Comparison of ENCODE assay signal across 20 mouse cellular contexts in genomic region chr4:136911804-136912203, GRCm38 (mm10). TPM values are rescaled to one million over a fixed set of nuclear protein-coding genes. Genes with fewer than 3 reads are reported as not detected.
DNase-seq lines count a peak whose midpoint lies in the region; ATAC-seq and TF ChIP-seq lines count a peak whose summit lies in the region.
"Had no signal": no experiment of that assay in that cellular context is flagged by ENCODE, and none has a peak within 500 bp of the region (broad histone marks: within the 10 kb centered on the region; RNA-seq: fewer than 3 reads in every experiment).

No protein-coding gene starts in this region.

- TF ChIP-seq CTCF in stomach, postnatal 0 days (IDR thresholded peaks at IDR 0.05; ENCODE audit: low read depth), result no peak

- H3K9me3 ChIP-seq in forebrain, embryonic 13.5 days (replicated peaks), result no peaks in the 10 kb centered on the region
- H3K9me3 ChIP-seq in limb, embryonic 10.5 days (replicated peaks), result no peaks in the 10 kb centered on the region
- no peaks in the 10 kb centered on the region for H3K9me3 ChIP-seq in neural tube, embryonic 13.5 days
- no peaks in the 10 kb centered on the region for H3K9me3 ChIP-seq in stomach, postnatal 0 days (ENCODE audit: control insufficient read depth, low read length)
- H3K9me3 ChIP-seq: embryonic facial prominence, embryonic 13.5 days; heart, embryonic 13.5 days; limb, embryonic 15.5 days had no signal

- H3K9ac ChIP-seq in forebrain, embryonic 13.5 days, result no peak overlapping the region
- H3K9ac ChIP-seq in neural tube, embryonic 13.5 days, result 0 out of 2 replicates have a peak overlapping the region, but pooled peaks have one; percentile 34
- H3K9ac ChIP-seq in stomach, postnatal 0 days (ENCODE audit: low read length), result no peak overlapping the region
- H3K9ac ChIP-seq: embryonic facial prominence, embryonic 13.5 days; heart, embryonic 13.5 days; limb, embryonic 15.5 days; liver, postnatal 0 days had no signal

- TF ChIP-seq EP300 in stomach, postnatal 0 days (optimal IDR thresholded peaks at IDR 0.05), result no peak

- whole genome bisulfite sequencing in forebrain, embryonic 13.5 days, result 49% methylated on average over 9 of the region's 9 CpGs
- 39% methylated on average over 9 of the region's 9 CpGs for WGBS in limb, embryonic 10.5 days
- 36% methylated on average over 9 of the region's 9 CpGs for WGBS in neural tube, embryonic 13.5 days
- WGBS in stomach, postnatal 0 days, result 24% methylated on average over 9 of the region's 9 CpGs

- H3K27ac ChIP-seq in forebrain, embryonic 13.5 days, result no peak overlapping the region
- no peak overlapping the region for H3K27ac ChIP-seq in limb, embryonic 10.5 days
- H3K27ac ChIP-seq in neural tube, embryonic 13.5 days (replicated peaks), result no peak overlapping the region
- no peak overlapping the region for H3K27ac ChIP-seq in stomach, postnatal 0 days (replicated peaks)
- H3K27ac ChIP-seq: embryonic facial prominence, embryonic 13.5 days; heart, embryonic 13.5 days; limb, embryonic 15.5 days had no signal

- H3K27me3 ChIP-seq in forebrain, embryonic 13.5 days, result peaks cover 63% of the 10 kb centered on the region
- H3K27me3 ChIP-seq in limb, embryonic 10.5 days (ENCODE audit: low read depth, poor library complexity, severe bottlenecking), result peaks cover 73% of the 10 kb centered on the region
- peaks cover 39% of the 10 kb centered on the region for H3K27me3 ChIP-seq in neural tube, embryonic 13.5 days
- no peaks in the 10 kb centered on the region for H3K27me3 ChIP-seq in stomach, postnatal 0 days (ENCODE audit: control insufficient read depth, insufficient read depth, low read length)

- DNase-seq in layer of hippocampus, adult 11-12 months (ENCODE audit: low spot score), result peak; percentile 32
- DNase-seq in layer of hippocampus, postnatal 36 days, result no peak
- no peak for DNase-seq in limb, embryonic 10.5 days (ENCODE audit: low spot score)
- no peak for DNase-seq in stomach, postnatal 0 days (ENCODE audit: low spot score)
- DNase-seq in thymus, postnatal 36 days, result no peak
- no peak for DNase-seq in thymus, postnatal 14 days
- DNase-seq: cerebellum, adult 11-12 months; kidney, adult 8-10 months; kidney, postnatal 4 days; liver, postnatal 0 days; lung, postnatal 36 days; right cerebral cortex, postnatal 14 days had no signal

- ATAC-seq in forebrain, embryonic 13.5 days, result no peak
- ATAC-seq in neural tube, embryonic 13.5 days (ENCODE audit: low read depth), result no peak
- ATAC-seq in stomach, postnatal 0 days (ENCODE audit: low FRiP score, low TSS enrichment), result no peak
- ATAC-seq: liver, postnatal 0 days had no signal

- no peak overlapping the region for H3K4me3 ChIP-seq in forebrain, embryonic 13.5 days
- 0 out of 2 replicates have a peak overlapping the region, but pooled peaks have one; percentile 13 for H3K4me3 ChIP-seq in limb, embryonic 10.5 days
- no peak overlapping the region for H3K4me3 ChIP-seq in neural tube, embryonic 13.5 days
- no peak overlapping the region for H3K4me3 ChIP-seq in stomach, postnatal 0 days (ENCODE audit: low read depth, low read length)
- H3K4me3 ChIP-seq: embryonic facial prominence, embryonic 13.5 days; heart, embryonic 13.5 days; limb, embryonic 15.5 days had no signal

- H3K4me1 ChIP-seq in forebrain, embryonic 13.5 days, result peaks cover 36% of the 10 kb centered on the region
- H3K4me1 ChIP-seq in limb, embryonic 10.5 days, result peaks cover 12% of the 10 kb centered on the region
- peaks cover 33% of the 10 kb centered on the region for H3K4me1 ChIP-seq in neural tube, embryonic 13.5 days (replicated peaks)
- no peaks in the 10 kb centered on the region for H3K4me1 ChIP-seq in stomach, postnatal 0 days (replicated peaks; ENCODE audit: control insufficient read depth, insufficient read depth)
- H3K4me1 ChIP-seq: limb, embryonic 15.5 days had no signal

- H3K4me2 ChIP-seq in forebrain, embryonic 13.5 days, result peak overlapping the region; percentile 42
- peak overlapping the region; percentile 38 for H3K4me2 ChIP-seq in neural tube, embryonic 13.5 days
- H3K4me2 ChIP-seq in stomach, postnatal 0 days (replicated peaks; ENCODE audit: low read depth), result no peak overlapping the region
- H3K4me2 ChIP-seq: heart, embryonic 13.5 days; limb, embryonic 15.5 days had no signal

- no peaks in the 10 kb centered on the region for H3K36me3 ChIP-seq in forebrain, embryonic 13.5 days (ENCODE audit: poor library complexity, severe bottlenecking)
- no peaks in the 10 kb centered on the region for H3K36me3 ChIP-seq in limb, embryonic 10.5 days
- H3K36me3 ChIP-seq in neural tube, embryonic 13.5 days, result no peaks in the 10 kb centered on the region
- no peaks in the 10 kb centered on the region for H3K36me3 ChIP-seq in stomach, postnatal 0 days (ENCODE audit: control insufficient read depth, insufficient read depth, low read length)
- H3K36me3 ChIP-seq: embryonic facial prominence, embryonic 13.5 days; heart, embryonic 13.5 days; limb, embryonic 15.5 days had no signal

RNA-seq across cellular contexts. Expression of gene C1qa, which starts 13.2 kb away (rescaled TPM):
- 10 to 100 TPM; 48.9 to 50.7 TPM for total RNA-seq in layer of hippocampus, postnatal 36 days (2021)
- polyA plus RNA-seq in forebrain, embryonic 13.5 days (2015; fragmentation: Nextera tagmentation; extraction: Ambion mirVana), result 10.6 and 12.0 TPM in 2 replicates
- polyA plus RNA-seq in limb, embryonic 10.5 days (2016; fragmentation: Nextera tagmentation; extraction: Ambion mirVana), result 2.4 and 3.8 TPM in 2 replicates
- polyA plus RNA-seq in neural tube, embryonic 13.5 days (2015; fragmentation: Nextera tagmentation; extraction: Ambion mirVana), result 23.2 and 28.5 TPM in 2 replicates
- polyA plus RNA-seq in stomach, postnatal 0 days (2015; fragmentation: Nextera tagmentation; extraction: Ambion mirVana), result 49.7 and 53.0 TPM in 2 replicates
- total RNA-seq: ES-E14; hematopoietic stem cell, adult 5-6 weeks had no signal
- polyA plus RNA-seq: C2C12 had no signal

RNA-seq across cellular contexts. Expression of gene C1qc, which starts 18.9 kb away (rescaled TPM):
- total RNA-seq in layer of hippocampus, postnatal 36 days (2021), result 10 to 100 TPM; 36.1 to 37.7 TPM
- 8.0 and 8.3 TPM in 2 replicates for polyA plus RNA-seq in forebrain, embryonic 13.5 days (2015; fragmentation: Nextera tagmentation; extraction: Ambion mirVana)
- polyA plus RNA-seq in limb, embryonic 10.5 days (2016; fragmentation: Nextera tagmentation; extraction: Ambion mirVana), result 2.8 and 5.9 TPM in 2 replicates
- polyA plus RNA-seq in neural tube, embryonic 13.5 days (2015; fragmentation: Nextera tagmentation; extraction: Ambion mirVana), result 24.7 and 25.5 TPM in 2 replicates
- polyA plus RNA-seq in stomach, postnatal 0 days (2015; fragmentation: Nextera tagmentation; extraction: Ambion mirVana), result 48.6 and 49.4 TPM in 2 replicates
- total RNA-seq: ES-E14 had no signal
- polyA plus RNA-seq: C2C12 had no signal

RNA-seq across cellular contexts. Expression of gene C1qb, which starts 25.8 kb away (rescaled TPM):
- 10 to 100 TPM; 47.8 to 51.2 TPM for total RNA-seq in layer of hippocampus, postnatal 36 days (2021)
- polyA plus RNA-seq in forebrain, embryonic 13.5 days (2015; fragmentation: Nextera tagmentation; extraction: Ambion mirVana), result 19.1 and 20.4 TPM in 2 replicates
- polyA plus RNA-seq in limb, embryonic 10.5 days (2016; fragmentation: Nextera tagmentation; extraction: Ambion mirVana), result 10.6 TPM in 2 replicates
- polyA plus RNA-seq in neural tube, embryonic 13.5 days (2015; fragmentation: Nextera tagmentation; extraction: Ambion mirVana), result 47.3 and 50.5 TPM in 2 replicates
- polyA plus RNA-seq in stomach, postnatal 0 days (2015; fragmentation: Nextera tagmentation; extraction: Ambion mirVana), result 79.6 and 80.6 TPM in 2 replicates
- total RNA-seq: ES-E14 had no signal
- polyA plus RNA-seq: C2C12 had no signal

RNA-seq across cellular contexts. Expression of gene Epha8, which starts 44.8 kb away (rescaled TPM):
- total RNA-seq in layer of hippocampus, postnatal 36 days (2021), result 1 to 10 TPM; 2.0 to 2.1 TPM
- 1.1 and 1.3 TPM in 2 replicates for polyA plus RNA-seq in forebrain, embryonic 13.5 days (2015; fragmentation: Nextera tagmentation; extraction: Ambion mirVana)
- 0.29 and 0.55 TPM in 2 replicates for polyA plus RNA-seq in limb, embryonic 10.5 days (2016; fragmentation: Nextera tagmentation; extraction: Ambion mirVana)
- 8.0 and 9.1 TPM in 2 replicates for polyA plus RNA-seq in neural tube, embryonic 13.5 days (2015; fragmentation: Nextera tagmentation; extraction: Ambion mirVana)
- polyA plus RNA-seq in stomach, postnatal 0 days (2015; fragmentation: Nextera tagmentation; extraction: Ambion mirVana), result 0.11 and 0.16 TPM in 2 replicates
- total RNA-seq: hematopoietic stem cell, adult 5-6 weeks had no signal
